Mouse (Mus musculus) CD4-positive, CD25-positive, alpha-beta regulatory T cell, adult 2 months (primary cell): ENCODE measurements around the gene Eif4g3.
A peak's percentile ranks its signal among the peaks of the same experiment; 100 is the strongest.

Experiments used
- DNase-seq: peaks from one replicate; pipeline ENCODE4 v3.0.0-alpha.2; 2012; ENCODE audit warnings: low read depth, low spot score

The Eif4g3 gene

GRCm38 (mm10) chr4:137990433-137990832 is 2.4 kb upstream of the Eif4g3 start:
- no peak for DNase-seq

- no peak for DNase-seq
These were observed 1.6 kb upstream of the Eif4g3 start for GRCm38 (mm10) chr4:137991240-137991639.

- peak; percentile 96 for DNase-seq
These were observed 503 bp downstream of the Eif4g3 start for GRCm38 (mm10) chr4:137993291-137993758.

GRCm38 (mm10) chr4:137993821-137994561 is 1.2 kb downstream of the Eif4g3 start:
- peak; percentile 67 for DNase-seq

GRCm38 (mm10) chr4:137994562-137995336 is 1.9 kb downstream of the Eif4g3 start:
- peak; percentile 36 for DNase-seq

GRCm38 (mm10) chr4:137995399-137995798 is 2.6 kb downstream of the Eif4g3 start:
- no peak for DNase-seq

GRCm38 (mm10) chr4:137998232-137998631 is 5.4 kb downstream of the Eif4g3 start:
- DNase-seq: no peak

- DNase-seq: no peak
These were observed 7.9 kb downstream of the Eif4g3 start for GRCm38 (mm10) chr4:138000682-138001081.

- DNase-seq: no peak
These were observed 11.2 kb downstream of the Eif4g3 start for GRCm38 (mm10) chr4:138003909-138004610.

GRCm38 (mm10) chr4:138005781-138006180 is 13.0 kb downstream of the Eif4g3 start:
- DNase-seq: no peak

GRCm38 (mm10) chr4:138006951-138007613 is 14.3 kb downstream of the Eif4g3 start:
- DNase-seq: no peak

GRCm38 (mm10) chr4:138008646-138009045 is 15.8 kb downstream of the Eif4g3 start:
- DNase-seq: no peak

- DNase-seq: no peak
These were observed 17.1 kb downstream of the Eif4g3 start for GRCm38 (mm10) chr4:138009786-138010502.

- no peak for DNase-seq
These were observed 21.1 kb downstream of the Eif4g3 start for GRCm38 (mm10) chr4:138013723-138014479.

GRCm38 (mm10) chr4:138015966-138016365 is 23.1 kb downstream of the Eif4g3 start:
- DNase-seq: no peak

- DNase-seq: no peak
These were observed 24.3 kb downstream of the Eif4g3 start for GRCm38 (mm10) chr4:138017085-138017637.

GRCm38 (mm10) chr4:138018011-138018410 is 25.2 kb downstream of the Eif4g3 start:
- DNase-seq: no peak

GRCm38 (mm10) chr4:138020231-138020630 is 27.4 kb downstream of the Eif4g3 start:
- no peak for DNase-seq

- no peak for DNase-seq
These were observed 28.8 kb downstream of the Eif4g3 start for GRCm38 (mm10) chr4:138021651-138022050.

- no peak for DNase-seq
These were observed 29.9 kb downstream of the Eif4g3 start for GRCm38 (mm10) chr4:138022761-138023160.
